Mouse (Mus musculus) hematopoietic stem cell, adult 5-6 weeks (primary cell): ENCODE measurements around the gene Elfn1. TPM values are rescaled to one million over a fixed set of nuclear protein-coding genes. Genes with fewer than 3 reads are reported as not detected.
A peak's percentile ranks its signal among the peaks of the same experiment; 100 is the strongest.
"Not testable (repeated sequence)": the region's sequence is repeated elsewhere in the genome, so short reads cannot be mapped to it uniquely, and the experiment has no call there.

Experiments
- ATAC-seq, 2 experiments: fragments of 125-278 bp in 1 of 2; replicated peaks in 1 of 2; 2 replicates each; pipeline ENCODE4 v1.8.0; 2016 to 2017; ENCODE audit warnings: inconsistent platforms in 2 of 2, mild to moderate bottlenecking in 2 of 2, moderate number of reproducible peaks in 2 of 2, low read depth in 1 of 2, moderate TSS enrichment in 1 of 2; ENCODE audit not compliant: low FRiP score in 2 of 2, poor library complexity in 2 of 2, severe bottlenecking in 2 of 2, insufficient read depth in 1 of 2, low TSS enrichment in 1 of 2
- total RNA-seq: library from RNA; stranded (forward); fragments of 172-1452, 232-1000 nt; gene quantifications from 2 replicates; pipeline ENCODE4 v1.2.3, GENCODE M21; 2017

The Elfn1 gene
- total RNA-seq, 1 experiment from 2014 or later: not detected

- ATAC-seq: no peak
These were observed 40.8 kb downstream of the Elfn1 start for GRCm38 (mm10) chr5:139948552-139948951.

- no peak for ATAC-seq
These were observed 41.6 kb downstream of the Elfn1 start for GRCm38 (mm10) chr5:139949363-139949762.

DNA sequence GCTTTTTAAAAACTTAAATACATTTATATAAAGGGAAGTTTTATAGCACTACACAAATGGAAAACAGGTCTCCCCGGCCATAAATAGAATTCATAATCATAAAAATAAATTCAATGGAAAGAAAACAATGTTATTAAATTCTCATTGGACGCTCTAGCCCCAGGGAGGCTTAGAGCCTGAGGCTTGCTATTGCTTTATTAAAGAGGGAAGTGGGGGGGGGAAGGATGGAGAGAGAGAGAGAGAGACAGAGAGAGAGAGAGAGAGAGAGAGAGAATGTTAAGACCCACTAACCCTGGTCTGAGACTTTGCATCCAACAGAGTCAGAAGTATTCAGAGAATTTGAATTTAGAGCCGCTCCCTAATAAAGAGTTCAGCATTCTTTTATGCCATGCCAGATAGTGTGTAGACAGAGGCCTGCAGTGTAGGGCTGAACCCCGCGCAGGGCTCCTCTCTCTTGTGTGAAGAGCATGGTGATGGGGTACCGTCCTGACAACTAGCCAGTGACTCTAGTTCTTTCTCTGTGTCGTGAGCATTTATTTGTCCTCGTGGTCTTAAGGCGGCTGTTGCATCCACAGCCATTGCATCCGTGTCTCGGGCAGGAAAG lies 42.3 kb downstream of the Elfn1 start:
- ATAC-seq: no peak

DNA sequence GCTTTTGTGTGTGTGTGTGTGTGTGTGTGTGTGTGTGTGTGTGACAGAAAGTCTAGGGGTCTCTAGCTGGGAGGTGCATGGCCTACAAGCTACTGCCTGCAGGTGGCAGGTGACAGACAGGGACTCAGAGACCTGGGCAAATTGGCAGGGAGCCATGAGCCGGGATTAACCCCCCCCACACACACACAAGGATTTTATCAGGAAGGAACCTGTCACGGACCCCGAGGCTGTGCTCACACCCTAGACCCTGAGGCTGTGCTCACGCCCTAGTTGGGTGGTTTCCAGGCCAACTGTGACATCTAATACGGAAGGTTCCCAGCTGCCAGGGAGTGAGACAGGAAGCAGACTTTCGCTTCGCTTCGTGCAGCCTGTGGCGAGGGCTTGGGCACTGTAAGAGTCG lies 49.1 kb downstream of the Elfn1 start:
- peak; percentile 94 to 96 for ATAC-seq

GRCm38 (mm10) chr5:139959741-139960140 lies 52.0 kb downstream of the Elfn1 start:
- no peak for ATAC-seq

- ATAC-seq: no peak
These were observed 56.6 kb downstream of the Elfn1 start for GRCm38 (mm10) chr5:139964391-139964790.

- ATAC-seq: no peak
These were observed 57.9 kb downstream of the Elfn1 start for GRCm38 (mm10) chr5:139965596-139965995.

- no peak for ATAC-seq
These were observed 61.6 kb downstream of the Elfn1 start for GRCm38 (mm10) chr5:139969151-139969948.

DNA sequence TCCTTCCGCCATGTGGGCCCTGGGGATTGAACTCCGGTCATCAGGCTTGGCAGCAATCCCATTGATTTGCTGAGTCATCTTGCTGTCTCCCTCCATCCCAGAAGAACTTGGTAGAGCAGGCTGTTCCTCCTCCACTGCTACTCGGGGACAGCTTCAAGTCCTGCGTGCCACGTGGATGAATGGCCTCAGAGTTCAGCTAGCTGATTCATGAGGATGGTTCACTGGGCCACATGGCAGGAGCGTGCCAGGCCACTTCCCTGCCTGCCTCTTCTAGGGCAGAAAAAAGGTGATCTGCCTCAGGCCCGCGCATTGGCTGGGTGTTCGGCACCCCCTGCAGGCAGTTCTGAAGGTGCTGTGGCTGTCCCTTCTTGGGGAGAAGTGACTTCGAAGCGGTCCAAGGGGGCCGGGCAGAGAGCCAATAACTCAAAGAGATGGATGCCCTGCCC lies 62.5 kb downstream of the Elfn1 start:
- peak; percentile 51 to 67 for ATAC-seq

DNA sequence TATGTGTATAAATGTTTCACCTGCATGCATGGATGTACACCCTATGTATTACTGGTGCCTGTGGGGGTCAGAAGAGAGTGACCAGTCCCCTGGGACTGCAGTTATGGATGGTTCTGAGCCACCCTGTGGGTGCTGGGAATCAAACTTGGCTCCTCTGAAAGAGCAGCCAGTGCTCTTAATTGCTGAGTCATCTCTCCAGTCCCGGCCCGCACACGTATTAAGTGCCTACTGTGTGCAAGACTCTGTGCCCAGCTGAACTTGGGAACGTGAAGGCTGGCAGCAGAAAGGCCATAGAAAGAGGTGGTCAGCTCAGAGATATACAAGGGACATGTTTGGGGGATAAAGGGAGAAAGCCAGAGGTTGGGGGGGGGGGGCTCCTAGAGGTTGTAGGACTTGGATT lies 68.8 kb downstream of the Elfn1 start:
- no peak for ATAC-seq

GRCm38 (mm10) chr5:139977476-139977875 lies 69.7 kb downstream of the Elfn1 start:
- no peak for ATAC-seq

GRCm38 (mm10) chr5:139978525-139979276 lies 71.0 kb downstream of the Elfn1 start:
- ATAC-seq: peak in 1 of 2 experiments; percentile 56; a peak in 1 of 4 replicates

DNA sequence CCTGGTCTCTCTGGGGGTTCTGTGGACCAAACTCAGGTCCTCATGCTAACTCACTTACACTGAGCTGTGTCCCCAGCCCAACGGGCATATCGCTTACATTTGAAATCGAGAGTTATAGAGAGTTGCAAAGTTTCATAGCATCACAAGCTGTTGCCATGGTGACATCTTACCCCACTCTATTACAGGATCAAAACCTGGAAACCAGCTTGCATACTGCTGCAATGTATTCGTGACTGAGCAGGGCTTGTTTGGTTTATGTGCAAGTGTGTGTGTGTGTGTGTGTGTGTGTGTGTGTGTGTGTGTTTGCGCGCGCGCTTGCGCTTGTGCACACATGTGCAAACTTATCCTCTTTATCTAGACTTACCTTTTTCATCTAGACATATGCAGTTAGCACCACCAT lies 71.6 kb downstream of the Elfn1 start:
- no peak for ATAC-seq

GRCm38 (mm10) chr5:139981976-139982375 lies 74.2 kb downstream of the Elfn1 start:
- no peak for ATAC-seq

- ATAC-seq: no peak; a peak in 1 of 4 replicates
These were observed 77.5 kb downstream of the Elfn1 start for GRCm38 (mm10) chr5:139985073-139985746.

GRCm38 (mm10) chr5:139991531-139991930 lies 83.8 kb downstream of the Elfn1 start:
- ATAC-seq: no peak

DNA sequence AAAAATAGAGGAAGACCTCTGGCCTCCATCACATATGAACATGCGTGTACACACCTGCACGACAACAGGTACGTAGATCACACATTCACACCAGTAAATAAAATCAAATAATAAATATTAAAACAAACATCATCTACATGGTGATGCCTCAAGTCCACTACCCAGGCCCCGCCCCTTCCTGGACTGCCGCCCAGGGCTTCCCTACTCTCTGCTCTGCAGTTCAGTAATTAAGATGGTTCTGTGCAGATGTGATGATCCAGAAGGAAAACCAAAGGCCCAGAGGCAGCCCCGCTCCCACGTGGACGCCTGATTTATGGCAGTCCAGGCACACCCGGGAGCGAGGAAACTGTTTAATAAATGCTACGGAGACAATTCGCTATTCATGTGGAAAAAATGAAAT lies 90.6 kb downstream of the Elfn1 start:
- ATAC-seq: not testable (repeated sequence)

DNA sequence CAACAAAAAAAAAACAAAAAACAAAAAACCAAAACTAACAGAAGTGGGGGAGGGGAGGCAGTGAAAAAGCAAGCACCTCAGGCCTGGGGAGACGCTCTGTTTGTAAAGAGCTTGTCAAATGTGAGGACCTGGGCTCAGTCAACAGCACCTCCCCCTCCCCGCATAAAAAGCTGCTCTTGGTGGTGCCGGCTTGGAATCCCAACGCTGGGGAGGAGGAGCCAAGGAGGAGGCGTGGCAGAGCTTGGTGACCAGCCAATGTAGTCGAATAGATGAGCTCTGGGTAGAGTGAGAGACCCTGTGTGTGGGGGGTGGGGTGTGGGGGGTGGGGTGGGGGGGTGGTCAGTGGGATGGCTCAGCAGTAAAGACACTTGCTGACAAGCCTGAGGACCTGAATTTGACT lies 91.2 kb downstream of the Elfn1 start:
- no peak for ATAC-seq
